Mouse (Mus musculus) liver, embryonic 12.5 days (tissue): ENCODE results near the gene Sumf1. TPM values are rescaled to one million over a fixed set of nuclear protein-coding genes. Genes with fewer than 3 reads are reported as not detected.

Experiments used
- ATAC-seq: fragments of 200-750 bp; cut with Nextera tagmentation; 2 replicates; pipeline ENCODE4 v1.8.0; 2017; ENCODE audit warnings: moderate number of reproducible peaks, mild to moderate bottlenecking, moderate library complexity
- H3K27ac ChIP-seq: fragments of 300-500 bp; sonication (generic); 2 replicates; pipeline ENCODE4 v1.5.1; 2016; ENCODE audit warnings: mild to moderate bottlenecking
- H3K27me3 ChIP-seq: fragments of 300-500 bp; sonication (generic); replicated peaks from 2 replicates; pipeline ENCODE4 v1.6.1; 2016; ENCODE audit warnings: mild to moderate bottlenecking, moderate library complexity
- H3K36me3 ChIP-seq: fragments of 300-500 bp; sonication (generic); 2 replicates; pipeline ENCODE4 v1.6.1; 2016; ENCODE audit warnings: mild to moderate bottlenecking, moderate library complexity
- H3K4me1 ChIP-seq: fragments of 300-500 bp; sonication (generic); 2 replicates; pipeline ENCODE4 v1.6.1; 2016
- H3K4me2 ChIP-seq: fragments of 300-500 bp; sonication (generic); 2 replicates; pipeline ENCODE4 v1.6.1; 2016; ENCODE audit warnings: mild to moderate bottlenecking, moderate library complexity
- H3K4me3 ChIP-seq: fragments of 300-500 bp; sonication (generic); 2 replicates; pipeline ENCODE4 v1.5.1; 2016; ENCODE audit warnings: mild to moderate bottlenecking, moderate library complexity
- H3K9ac ChIP-seq: fragments of 300-500 bp; sonication (generic); 2 replicates; pipeline ENCODE4 v1.6.1; 2016; ENCODE audit warnings: mild to moderate bottlenecking, moderate library complexity
- H3K9me3 ChIP-seq: fragments of 300-500 bp; sonication (generic); replicated peaks from 2 replicates; pipeline ENCODE4 v1.6.1; 2016; ENCODE audit warnings: mild to moderate bottlenecking, moderate library complexity
- WGBS: fragments of 180-500 bp; shearing (Covaris S2); methylation state at CpG from one replicate; pipeline ENCODE4 v1.1.7; 2016; ENCODE audit not compliant: insufficient replicate concordance; 5-methylcytosine and 5-hydroxymethylcytosine counted together
- polyA plus RNA-seq: library from polyadenylated mRNA; unstranded; fragments of >200 nt; fragmentation: Nextera tagmentation; extraction: Ambion mirVana; gene quantifications from 2 replicates; pipeline ENCODE4 v1.2.1, GENCODE M21; 2016

Sumf1 gene
- polyA plus RNA-seq, 1 experiment from 2014 or later, result 11.9 TPM

GRCm38 (mm10) chr6:108140722-108141490, 44.5 kb downstream of the Sumf1 start:
- H3K27ac ChIP-seq, result no peak overlapping the region
- ATAC-seq, result no peak
- H3K4me3 ChIP-seq, result no peak overlapping the region
- no peak overlapping the region for H3K4me2 ChIP-seq
- H3K9ac ChIP-seq, result no peak overlapping the region
- H3K36me3 ChIP-seq, result 0 out of 2 replicates have a peak, but pooled peaks cover 9% of the 10 kb centered on the region
- no peaks in the 10 kb centered on the region for H3K4me1 ChIP-seq
- no peaks in the 10 kb centered on the region for H3K27me3 ChIP-seq
- no peaks in the 10 kb centered on the region for H3K9me3 ChIP-seq
- 60% methylated on average over 4 of the region's 4 CpGs for WGBS

DNA sequence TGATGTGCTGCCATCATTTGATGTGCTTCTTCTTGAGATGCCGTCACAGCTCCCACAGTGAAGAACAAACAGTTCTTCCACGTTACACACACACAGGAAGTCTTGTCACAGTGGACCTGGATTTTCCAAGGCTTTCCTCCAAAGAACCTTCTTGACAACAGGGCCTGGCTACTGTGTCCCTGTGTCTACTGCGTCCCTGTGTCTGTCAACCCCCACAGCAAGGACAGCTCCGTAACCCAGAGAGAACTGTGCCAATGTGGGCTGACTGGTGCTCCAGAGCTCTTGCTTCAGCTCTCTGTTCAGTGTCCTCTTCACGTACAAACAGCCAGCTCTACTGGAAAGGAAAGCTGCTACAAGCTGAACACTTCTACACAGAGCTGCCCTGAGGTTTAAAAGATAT, 48.4 kb downstream of the Sumf1 start:
- Histone ChIP-seq H3K9ac (no peak overlapping the region), H3K4me1 (no peaks in the 10 kb centered on the region), H3K4me3 (no peak overlapping the region), H3K36me3 (no peaks in the 10 kb centered on the region), H3K27me3 (no peaks in the 10 kb centered on the region), H3K27ac (no peak overlapping the region), H3K4me2 (no peak overlapping the region), H3K9me3 (no peaks in the 10 kb centered on the region)
- no peak for ATAC-seq
- 74% methylated on average over 5 of the region's 5 CpGs for WGBS

DNA sequence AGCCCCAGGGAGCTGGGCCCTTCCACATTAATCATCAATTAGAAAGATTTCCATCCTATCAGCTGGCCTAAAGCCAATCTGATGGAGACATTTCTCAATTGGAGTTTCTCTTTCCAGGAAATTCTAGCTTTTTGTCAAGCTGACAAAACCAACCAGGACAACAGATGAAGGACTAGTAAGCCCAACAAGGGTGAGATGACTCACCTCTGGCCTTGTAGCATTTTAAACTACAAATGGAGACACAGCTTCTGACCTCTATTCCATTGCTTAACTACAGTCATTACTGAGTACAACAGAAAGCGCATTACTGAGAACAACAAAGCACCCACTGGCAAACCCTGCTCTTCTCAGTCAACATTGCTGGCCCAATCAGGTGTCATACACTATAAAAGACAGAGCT, 49.1 kb downstream of the Sumf1 start:
- H3K4me1 ChIP-seq, result no peaks in the 10 kb centered on the region
- no peaks in the 10 kb centered on the region for H3K36me3 ChIP-seq
- H3K27ac ChIP-seq, result no peak overlapping the region
- H3K9me3 ChIP-seq, result no peaks in the 10 kb centered on the region
- no peak overlapping the region for H3K4me3 ChIP-seq
- WGBS, result 79% methylated on average over 1 of the region's 1 CpGs
- no peak for ATAC-seq
- no peaks in the 10 kb centered on the region for H3K27me3 ChIP-seq
- no peak overlapping the region for H3K4me2 ChIP-seq
- no peak overlapping the region for H3K9ac ChIP-seq

DNA sequence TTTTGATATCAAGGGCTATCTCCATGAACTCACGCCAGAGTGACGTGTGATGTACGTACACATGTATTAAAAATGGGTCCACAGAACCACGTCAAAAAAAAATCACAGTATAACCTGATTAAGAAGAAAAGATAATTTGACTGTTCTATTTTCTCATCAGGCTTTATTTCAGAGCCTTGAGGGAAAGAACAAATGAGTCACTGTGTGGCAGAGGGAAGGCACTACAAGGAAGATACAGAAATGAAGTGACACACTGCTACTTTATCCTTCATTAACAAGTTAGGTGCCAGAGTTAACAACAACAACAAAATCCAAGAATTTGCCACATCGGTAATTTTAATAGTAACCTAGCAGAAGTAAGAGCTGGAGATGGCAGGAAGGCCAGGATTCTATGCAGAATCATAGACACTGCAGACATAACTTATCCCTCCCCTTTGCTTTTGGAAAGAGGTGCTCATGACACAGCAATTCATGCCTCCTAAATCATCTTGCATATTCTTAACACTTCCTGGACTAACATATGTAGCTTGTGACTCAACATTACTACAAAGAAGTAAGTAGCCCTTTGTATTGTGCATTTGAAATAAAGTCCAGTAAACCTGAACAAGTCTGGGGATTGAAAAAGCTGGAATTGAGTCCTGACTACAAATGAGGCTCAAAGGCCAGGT, 53.0 kb downstream of the Sumf1 start:
- no peak overlapping the region for H3K4me2 ChIP-seq
- no peaks in the 10 kb centered on the region for H3K27me3 ChIP-seq
- H3K36me3 ChIP-seq, result no peaks in the 10 kb centered on the region
- H3K4me1 ChIP-seq, result no peaks in the 10 kb centered on the region
- no peak overlapping the region for H3K9ac ChIP-seq
- 81% methylated on average over 5 of the region's 5 CpGs for WGBS
- no peaks in the 10 kb centered on the region for H3K9me3 ChIP-seq
- no peak for ATAC-seq
- H3K4me3 ChIP-seq, result no peak overlapping the region
- no peak overlapping the region for H3K27ac ChIP-seq

DNA sequence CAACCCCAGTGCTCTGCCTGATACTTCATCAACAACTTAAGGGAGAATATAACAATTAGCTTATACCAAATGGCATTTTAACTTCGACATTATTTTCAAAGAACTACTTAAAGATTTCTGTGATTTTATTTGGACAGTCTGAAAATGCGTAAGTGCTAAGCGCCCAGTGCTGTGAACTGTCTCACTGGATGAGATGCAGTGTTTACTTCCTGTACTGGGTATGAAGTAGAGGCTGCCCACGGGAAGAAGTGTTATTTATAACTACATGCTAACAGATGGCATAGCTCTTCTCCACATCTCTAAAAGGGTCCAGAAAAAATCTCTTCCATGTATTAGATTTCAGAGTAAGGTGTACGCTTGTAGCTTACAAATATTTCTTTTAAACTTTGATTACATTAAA, 54.7 kb downstream of the Sumf1 start:
- Histone ChIP-seq H3K4me2 (no peak overlapping the region), H3K9me3 (no peaks in the 10 kb centered on the region), H3K4me1 (no peaks in the 10 kb centered on the region), H3K4me3 (no peak overlapping the region), H3K27me3 (no peaks in the 10 kb centered on the region), H3K36me3 (no peaks in the 10 kb centered on the region), H3K9ac (no peak overlapping the region), H3K27ac (no peak overlapping the region)
- no peak for ATAC-seq
- WGBS, result 69% methylated on average over 5 of the region's 5 CpGs

- ATAC-seq, result no peak
- Histone ChIP-seq H3K4me2 (no peak overlapping the region), H3K4me3 (no peak overlapping the region), H3K27me3 (no peaks in the 10 kb centered on the region), H3K27ac (no peak overlapping the region), H3K9ac (no peak overlapping the region), H3K9me3 (no peaks in the 10 kb centered on the region), H3K36me3 (no peaks in the 10 kb centered on the region), H3K4me1 (no peaks in the 10 kb centered on the region)
- 69% methylated on average over 3 of the region's 3 CpGs for WGBS
Observed at GRCm38 (mm10) chr6:108126631-108127030, 58.8 kb downstream of the Sumf1 start.

GRCm38 (mm10) chr6:108125474-108125873, 59.9 kb downstream of the Sumf1 start:
- Histone ChIP-seq H3K4me3 (no peak overlapping the region), H3K36me3 (no peaks in the 10 kb centered on the region), H3K9me3 (no peaks in the 10 kb centered on the region), H3K9ac (no peak overlapping the region), H3K27me3 (no peaks in the 10 kb centered on the region), H3K4me2 (no peak overlapping the region), H3K27ac (no peak overlapping the region), H3K4me1 (no peaks in the 10 kb centered on the region)
- 74% methylated on average over 1 of the region's 1 CpGs for WGBS
- ATAC-seq, result no peak

- no peaks in the 10 kb centered on the region for H3K4me1 ChIP-seq
- no peak for ATAC-seq
- H3K27ac ChIP-seq, result no peak overlapping the region
- H3K9ac ChIP-seq, result no peak overlapping the region
- no peaks in the 10 kb centered on the region for H3K36me3 ChIP-seq
- H3K4me3 ChIP-seq, result no peak overlapping the region
- 77% methylated on average over 6 of the region's 6 CpGs for WGBS
- H3K4me2 ChIP-seq, result no peak overlapping the region
- no peaks in the 10 kb centered on the region for H3K27me3 ChIP-seq
- no peaks in the 10 kb centered on the region for H3K9me3 ChIP-seq
Observed at GRCm38 (mm10) chr6:108117881-108118280, 67.5 kb downstream of the Sumf1 start.

DNA sequence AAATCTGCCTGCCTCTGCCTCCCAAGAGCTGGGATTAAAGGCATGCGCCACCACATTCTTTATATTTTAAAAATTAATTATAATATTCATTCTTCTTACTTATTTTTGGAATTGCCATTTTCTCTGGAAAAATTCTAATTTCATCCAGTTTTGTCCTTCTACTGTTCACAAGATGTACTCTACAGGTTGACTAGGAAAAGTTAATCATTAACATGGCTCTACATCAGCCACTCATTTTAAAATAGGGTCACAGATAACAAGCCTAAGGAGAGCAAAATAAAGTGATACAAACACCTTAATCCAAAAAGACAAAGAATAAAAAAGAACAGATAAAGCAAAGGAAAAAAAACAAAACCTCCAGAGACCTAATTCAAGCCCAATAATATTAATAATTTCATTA, 70.4 kb downstream of the Sumf1 start:
- Histone ChIP-seq H3K9ac (no peak overlapping the region), H3K4me1 (peaks cover 5% of the 10 kb centered on the region), H3K9me3 (no peaks in the 10 kb centered on the region), H3K4me3 (no peak overlapping the region), H3K27ac (no peak overlapping the region), H3K36me3 (no peaks in the 10 kb centered on the region), H3K4me2 (no peak overlapping the region), H3K27me3 (no peaks in the 10 kb centered on the region)
- WGBS, result 81% methylated on average over 1 of the region's 1 CpGs
- ATAC-seq, result no peak

- ATAC-seq, result no peak; the same call in 1 of the 2 replicates
- no peak overlapping the region for H3K27ac ChIP-seq
- H3K9me3 ChIP-seq, result no peaks in the 10 kb centered on the region
- no peak overlapping the region for H3K4me3 ChIP-seq
- H3K4me1 ChIP-seq, result peaks cover 5% of the 10 kb centered on the region
- no peak overlapping the region for H3K9ac ChIP-seq
- H3K4me2 ChIP-seq, result no peak overlapping the region
- no peaks in the 10 kb centered on the region for H3K27me3 ChIP-seq
- H3K36me3 ChIP-seq, result no peaks in the 10 kb centered on the region
Observed at GRCm38 (mm10) chr6:108111693-108112092, 73.7 kb downstream of the Sumf1 start.

DNA sequence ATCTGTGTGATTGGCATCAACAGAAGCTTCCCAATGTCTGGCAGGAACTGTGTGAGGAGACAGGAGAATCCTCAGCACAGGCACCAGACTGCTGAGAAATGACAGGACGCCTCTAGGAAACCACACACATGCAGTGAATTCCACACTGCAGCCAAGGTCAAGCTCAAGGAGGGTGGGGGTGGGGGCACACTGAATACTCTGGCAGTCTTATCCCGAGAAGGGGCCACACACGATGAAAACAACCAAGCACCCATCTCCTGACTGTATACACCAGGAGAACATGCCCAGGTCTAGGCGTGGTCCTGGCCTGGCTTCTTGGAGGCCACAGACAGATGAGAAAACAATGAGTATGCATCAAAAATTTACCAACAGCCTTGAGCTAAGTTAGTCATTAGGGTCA, 75.0 kb downstream of the Sumf1 start:
- Histone ChIP-seq H3K9me3 (no peaks in the 10 kb centered on the region), H3K4me2 (no peak overlapping the region), H3K4me3 (no peak overlapping the region), H3K27me3 (no peaks in the 10 kb centered on the region), H3K4me1 (peaks cover 5% of the 10 kb centered on the region), H3K36me3 (no peaks in the 10 kb centered on the region), H3K9ac (no peak overlapping the region), H3K27ac (no peak overlapping the region)
- no peak for ATAC-seq
- 57% methylated on average over 4 of the region's 4 CpGs for WGBS

DNA sequence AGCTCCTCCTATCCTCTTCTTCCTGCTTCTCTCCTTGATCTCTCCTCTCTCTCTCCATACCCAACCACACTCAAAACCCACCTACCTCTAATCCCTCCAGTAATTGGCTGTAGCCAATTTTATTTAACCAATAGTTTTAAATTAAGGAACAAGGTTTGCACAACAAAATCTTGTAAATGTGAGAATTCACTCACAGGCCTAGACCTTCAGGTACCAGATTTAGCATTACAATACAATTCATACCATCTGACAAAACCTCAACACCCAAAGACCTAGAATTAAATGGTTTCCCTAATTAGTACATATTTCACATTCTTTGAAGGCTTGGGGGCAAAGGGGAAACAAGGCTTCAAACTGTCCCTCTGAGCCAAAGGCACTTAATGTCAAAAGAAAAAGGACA, 78.0 kb downstream of the Sumf1 start:
- no peaks in the 10 kb centered on the region for H3K9me3 ChIP-seq
- no peak overlapping the region for H3K9ac ChIP-seq
- no peak for ATAC-seq
- peaks cover 11% of the 10 kb centered on the region for H3K4me1 ChIP-seq
- H3K4me2 ChIP-seq, result no peak overlapping the region
- H3K27ac ChIP-seq, result no peak overlapping the region
- no peaks in the 10 kb centered on the region for H3K27me3 ChIP-seq
- no peak overlapping the region for H3K4me3 ChIP-seq
- no peaks in the 10 kb centered on the region for H3K36me3 ChIP-seq
